Mouse (Mus musculus) testis, adult 2 months (tissue): ENCODE measurements around the gene Olfr1366.

Source experiments
- CTCF ChIP-seq: fragments of 200-500 bp; IDR thresholded peaks from 2 replicates; pipeline ENCODE4 v1.5.1; 2012; ENCODE audit warnings: low read depth, mild to moderate bottlenecking, inconsistent platforms, low read length, moderate library complexity; ENCODE audit not compliant: control insufficient read depth, insufficient read depth, insufficient replicate concordance
- POLR2A ChIP-seq: fragments of 200-500 bp; IDR thresholded peaks from 2 replicates; pipeline ENCODE4 v1.6.1; 2012; ENCODE audit warnings: low read depth, mild to moderate bottlenecking, inconsistent platforms, low read length, moderate library complexity; ENCODE audit not compliant: control insufficient read depth

GRCm38 (mm10) chr13:21492847-21493246, 49.8 kb downstream of the Olfr1366 start:
- no peak for TF ChIP-seq CTCF
- no peak for TF ChIP-seq POLR2A
